Comparison of ENCODE assay signal across 35 mouse cellular contexts in the genomic region with DNA sequence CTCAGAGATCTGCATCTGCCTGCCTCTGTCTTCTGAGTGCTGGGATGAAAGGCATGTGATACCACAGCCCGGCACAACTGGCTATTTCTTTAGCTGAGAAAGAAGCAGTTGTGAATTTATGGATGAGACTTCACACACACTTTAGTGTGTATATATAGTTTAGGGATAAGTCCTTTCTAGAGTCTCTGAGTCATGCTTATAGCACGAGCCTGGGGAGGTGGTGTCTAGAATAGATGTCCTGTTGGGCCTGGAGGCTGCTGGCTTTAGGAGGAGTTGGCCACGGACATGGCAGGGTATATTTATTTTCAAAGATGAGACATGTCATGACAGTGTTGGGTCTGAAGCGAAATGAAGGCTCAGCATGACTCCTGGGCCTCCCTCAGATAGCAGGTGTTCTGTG. TPM values are rescaled to one million over a fixed set of nuclear protein-coding genes. Genes with fewer than 3 reads are reported as not detected.
"Had no signal": no experiment of that assay in that cellular context is flagged by ENCODE, and none has a peak within 500 bp of the region (broad histone marks: within the 10 kb centered on the region; RNA-seq: fewer than 3 reads in every experiment).

No protein-coding gene starts in this region.

- ATAC-seq: forebrain, postnatal 0 days; hindbrain, postnatal 0 days; intestine, embryonic 16.5 days had no signal

- H3K27me3 ChIP-seq: heart, embryonic 13.5 days; heart, embryonic 15.5 days; hindbrain, embryonic 13.5 days; hindbrain, embryonic 15.5 days; limb, embryonic 12.5 days; liver, embryonic 13.5 days had no signal

- H3K27ac ChIP-seq: heart, adult 2 months; heart, embryonic 13.5 days; heart, embryonic 15.5 days; hindbrain, embryonic 13.5 days; hindbrain, embryonic 15.5 days; hindbrain, postnatal 0 days; limb, embryonic 10.5 days; limb, embryonic 12.5 days; liver, embryonic 13.5 days had no signal

- H3K4me3 ChIP-seq: heart, adult 2 months; heart, embryonic 13.5 days; heart, embryonic 15.5 days; hindbrain, embryonic 13.5 days; hindbrain, embryonic 15.5 days; limb, embryonic 10.5 days; limb, embryonic 12.5 days; liver, embryonic 13.5 days had no signal

- H3K9me3 ChIP-seq: heart, embryonic 13.5 days; heart, embryonic 15.5 days; hindbrain, embryonic 13.5 days; hindbrain, embryonic 15.5 days; limb, embryonic 10.5 days; limb, embryonic 12.5 days; liver, embryonic 13.5 days had no signal

- DNase-seq: forebrain, postnatal 0 days; gastrocnemius, postnatal 10 days; gastrocnemius, postnatal 36 days; heart, adult 11 months; heart, adult 2 months; heart, postnatal 14 days; heart, postnatal 36 days; kidney, adult 11 months; kidney, adult 2 months; kidney, adult 9 months; kidney, postnatal 10 days; kidney, postnatal 25 days; kidney, postnatal 4 days; liver; liver, embryonic 13.5 days had no signal

- H3K36me3 ChIP-seq: heart, embryonic 13.5 days; heart, embryonic 15.5 days; hindbrain, embryonic 13.5 days; hindbrain, embryonic 15.5 days; limb, embryonic 10.5 days; limb, embryonic 12.5 days; liver, embryonic 13.5 days had no signal

- H3K9ac ChIP-seq: forebrain, postnatal 0 days; heart, embryonic 13.5 days; heart, embryonic 15.5 days; hindbrain, embryonic 13.5 days; hindbrain, embryonic 15.5 days; limb, embryonic 12.5 days; liver, embryonic 13.5 days had no signal

- H3K4me2 ChIP-seq: heart, embryonic 11.5 days; heart, embryonic 13.5 days; heart, embryonic 15.5 days; hindbrain, embryonic 13.5 days; hindbrain, embryonic 15.5 days; limb, embryonic 12.5 days; liver, embryonic 11.5 days; liver, embryonic 13.5 days had no signal

- H3K4me1 ChIP-seq: limb, embryonic 10.5 days; limb, embryonic 12.5 days; liver, embryonic 13.5 days had no signal

RNA-seq across cellular contexts. Expression of gene Cebpe, which starts 22.0 kb away (rescaled TPM):
- total RNA-seq: gastrocnemius, adult 18-20 months; gastrocnemius, postnatal 36 days; heart, adult 2 months; heart, postnatal 14 days; heart, postnatal 36 days; hindbrain, postnatal 0 days; layer of hippocampus, adult 8-10 months; layer of hippocampus, postnatal 10 days; layer of hippocampus, postnatal 25 days; left cerebral cortex, postnatal 14 days; left cerebral cortex, postnatal 36 days had no signal
- polyA plus RNA-seq: forebrain, postnatal 0 days; heart, embryonic 11.5 days; heart, embryonic 13.5 days; heart, postnatal 0 days; hindbrain, embryonic 11.5 days; hindbrain, embryonic 13.5 days; hindbrain, embryonic 15.5 days; hindbrain, postnatal 0 days; intestine, embryonic 16.5 days; kidney, embryonic 16.5 days; limb, embryonic 10.5 days; limb, embryonic 12.5 days had no signal

RNA-seq across cellular contexts. Expression of gene Gm29776, which starts 35.4 kb away (rescaled TPM):
- total RNA-seq: gastrocnemius, adult 18-20 months; gastrocnemius, postnatal 10 days; gastrocnemius, postnatal 36 days; heart, adult 2 months; heart, postnatal 14 days; heart, postnatal 36 days; hematopoietic stem cell, adult 5-6 weeks; layer of hippocampus, postnatal 10 days; layer of hippocampus, postnatal 25 days; left cerebral cortex, postnatal 14 days; left cerebral cortex, postnatal 36 days had no signal
